Mouse (Mus musculus) liver, embryonic 13.5 days (tissue): ENCODE measurements around the gene Rfpl4. TPM values are rescaled to one million over a fixed set of nuclear protein-coding genes. Genes with fewer than 3 reads are reported as not detected.
A peak's percentile ranks its signal among the peaks of the same experiment; 100 is the strongest.

Experiments used
- ATAC-seq: fragments of 200-750 bp; cut with Nextera tagmentation; 2 replicates; pipeline ENCODE4 v1.8.0; 2017; ENCODE audit warnings: low read depth, mild to moderate bottlenecking, moderate number of reproducible peaks, moderate library complexity
- DNase-seq: peaks from one replicate; pipeline ENCODE4 v3.0.0; 2022
- H3K27ac ChIP-seq: fragments of 300-500 bp; sonication (generic); 2 replicates; pipeline ENCODE4 v1.5.1; 2015; ENCODE audit warnings: moderate library complexity, mild to moderate bottlenecking, inconsistent platforms
- H3K27me3 ChIP-seq: fragments of 300-500 bp; sonication (generic); 2 replicates; pipeline ENCODE4 v1.6.1; 2015; ENCODE audit warnings: mild to moderate bottlenecking, inconsistent platforms
- H3K36me3 ChIP-seq: fragments of 300-500 bp; sonication (generic); 2 replicates; pipeline ENCODE4 v1.6.1; 2015; ENCODE audit warnings: mild to moderate bottlenecking, inconsistent platforms
- H3K4me1 ChIP-seq: fragments of 300-500 bp; sonication (generic); replicated peaks from 2 replicates; pipeline ENCODE4 v1.6.1; 2015; ENCODE audit warnings: inconsistent platforms
- H3K4me2 ChIP-seq: fragments of 300-500 bp; sonication (generic); 2 replicates; pipeline ENCODE4 v1.6.1; 2015; ENCODE audit warnings: inconsistent platforms, mild to moderate bottlenecking, moderate library complexity
- H3K4me3 ChIP-seq: fragments of 300-500 bp; sonication (generic); replicated peaks from 2 replicates; pipeline ENCODE4 v1.5.1; 2015; ENCODE audit warnings: mild to moderate bottlenecking, inconsistent platforms
- H3K9ac ChIP-seq: fragments of 300-500 bp; sonication (generic); 2 replicates; pipeline ENCODE4 v1.6.1; 2015; ENCODE audit warnings: mild to moderate bottlenecking, inconsistent platforms
- H3K9me3 ChIP-seq: fragments of 300-500 bp; sonication (generic); replicated peaks from 2 replicates; pipeline ENCODE4 v1.6.1; 2016; ENCODE audit warnings: inconsistent platforms
- WGBS: fragments of 180-500 bp; shearing (Covaris S2); methylation state at CpG from one replicate; pipeline ENCODE4 v1.1.7; 2015; ENCODE audit not compliant: insufficient replicate concordance; 5-methylcytosine and 5-hydroxymethylcytosine counted together
- polyA plus RNA-seq: library from polyadenylated mRNA; unstranded; fragments of >200 nt; fragmentation: Nextera tagmentation; extraction: Ambion mirVana; gene quantifications from 2 replicates; pipeline ENCODE4 v1.2.1, GENCODE M21; 2015

Gene Rfpl4
- polyA plus RNA-seq, 1 experiment from 2014 or later: not detected

DNA sequence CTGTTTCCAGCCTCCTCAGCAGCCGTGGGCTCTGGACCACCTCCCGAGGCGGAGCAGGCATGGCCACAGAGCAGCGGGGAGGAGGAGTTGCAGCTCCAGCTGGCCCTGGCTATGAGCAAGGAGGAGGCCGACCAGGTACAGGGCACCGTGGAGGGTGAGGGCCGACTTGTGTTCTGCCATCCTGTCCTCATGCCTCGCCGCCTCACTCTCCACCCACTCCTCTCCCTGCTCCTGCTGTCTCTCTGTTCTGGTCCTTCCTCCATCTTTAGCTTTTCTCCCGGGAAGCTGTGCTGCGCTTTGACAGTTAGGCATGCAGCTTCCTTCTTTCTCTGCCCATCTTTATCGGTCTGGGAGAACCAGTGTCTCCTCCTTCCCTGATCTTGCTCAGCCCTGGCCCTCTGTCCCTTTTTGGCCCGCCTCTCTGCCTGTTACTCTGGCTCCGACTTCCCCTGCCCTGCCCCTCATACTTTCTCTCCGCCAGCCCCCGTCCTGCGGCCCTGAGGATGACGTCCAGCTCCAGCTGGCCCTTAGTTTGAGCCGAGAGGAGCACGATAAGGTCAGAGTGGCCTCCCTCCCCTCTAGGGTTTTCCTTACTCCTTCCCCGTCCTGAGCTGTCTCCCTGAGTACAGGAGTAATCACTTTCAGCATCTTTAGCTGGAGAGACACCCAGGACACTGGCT, 23.8 kb downstream of the Rfpl4 start:
- WGBS: 81% methylated on average over 21 of the region's 21 CpGs
- Histone ChIP-seq H3K4me1 (peaks cover 15% of the 10 kb centered on the region; the same call in 1 of the 2 replicates), H3K27ac (no peak overlapping the region), H3K9me3 (no peaks in the 10 kb centered on the region), H3K4me3 (no peak overlapping the region), H3K36me3 (peaks cover 99% of the 10 kb centered on the region), H3K27me3 (no peaks in the 10 kb centered on the region), H3K4me2 (no peak overlapping the region), H3K9ac (no peak overlapping the region)
- no peak for DNase-seq
- no peak for ATAC-seq

- H3K4me3 ChIP-seq: no peak overlapping the region
- H3K27me3 ChIP-seq: no peaks in the 10 kb centered on the region
- H3K4me2 ChIP-seq: no peak overlapping the region
- no peak overlapping the region for H3K9ac ChIP-seq
- peaks cover 20% of the 10 kb centered on the region for H3K4me1 ChIP-seq
- no peak overlapping the region for H3K27ac ChIP-seq
- ATAC-seq (no peak), DNase-seq (no peak)
- WGBS: 78% methylated on average over 6 of the region's 6 CpGs
- peaks cover 99% of the 10 kb centered on the region for H3K36me3 ChIP-seq
- no peaks in the 10 kb centered on the region for H3K9me3 ChIP-seq
Measured at GRCm38 (mm10) chr7:5092381-5092780, 24.4 kb downstream of the Rfpl4 start.

GRCm38 (mm10) chr7:5091008-5091728, 25.6 kb downstream of the Rfpl4 start:
- no peaks in the 10 kb centered on the region for H3K9me3 ChIP-seq
- WGBS: 87% methylated on average over 15 of the region's 15 CpGs
- H3K36me3 ChIP-seq: peaks cover 99% of the 10 kb centered on the region
- no peak overlapping the region for H3K4me3 ChIP-seq
- no peaks in the 10 kb centered on the region for H3K27me3 ChIP-seq
- H3K27ac ChIP-seq: no peak overlapping the region
- DNase-seq (no peak), ATAC-seq (peak; percentile 8; the same call in 1 of the 2 replicates)
- no peak overlapping the region for H3K4me2 ChIP-seq
- H3K4me1 ChIP-seq: peaks cover 31% of the 10 kb centered on the region
- H3K9ac ChIP-seq: no peak overlapping the region

GRCm38 (mm10) chr7:5089853-5090252, 26.9 kb downstream of the Rfpl4 start:
- DNase-seq: no peak
- 93% methylated on average over 15 of the region's 15 CpGs for WGBS
- Histone ChIP-seq H3K36me3 (peaks cover 99% of the 10 kb centered on the region), H3K27me3 (no peaks in the 10 kb centered on the region), H3K4me1 (peaks cover 42% of the 10 kb centered on the region), H3K4me2 (no peak overlapping the region), H3K9me3 (no peaks in the 10 kb centered on the region), H3K4me3 (no peak overlapping the region), H3K27ac (no peak overlapping the region), H3K9ac (no peak overlapping the region)
- ATAC-seq: no peak

- peaks cover 62% of the 10 kb centered on the region for H3K4me1 ChIP-seq
- H3K4me2 ChIP-seq: no peak overlapping the region
- H3K27me3 ChIP-seq: no peaks in the 10 kb centered on the region
- WGBS: 82% methylated on average over 4 of the region's 4 CpGs
- ATAC-seq (no peak), DNase-seq (no peak)
- H3K9me3 ChIP-seq: no peaks in the 10 kb centered on the region
- peaks cover 99% of the 10 kb centered on the region for H3K36me3 ChIP-seq
- H3K27ac ChIP-seq: no peak overlapping the region
- no peak overlapping the region for H3K9ac ChIP-seq
- H3K4me3 ChIP-seq: no peak overlapping the region
Measured at GRCm38 (mm10) chr7:5087886-5088285, 28.9 kb downstream of the Rfpl4 start.

DNA sequence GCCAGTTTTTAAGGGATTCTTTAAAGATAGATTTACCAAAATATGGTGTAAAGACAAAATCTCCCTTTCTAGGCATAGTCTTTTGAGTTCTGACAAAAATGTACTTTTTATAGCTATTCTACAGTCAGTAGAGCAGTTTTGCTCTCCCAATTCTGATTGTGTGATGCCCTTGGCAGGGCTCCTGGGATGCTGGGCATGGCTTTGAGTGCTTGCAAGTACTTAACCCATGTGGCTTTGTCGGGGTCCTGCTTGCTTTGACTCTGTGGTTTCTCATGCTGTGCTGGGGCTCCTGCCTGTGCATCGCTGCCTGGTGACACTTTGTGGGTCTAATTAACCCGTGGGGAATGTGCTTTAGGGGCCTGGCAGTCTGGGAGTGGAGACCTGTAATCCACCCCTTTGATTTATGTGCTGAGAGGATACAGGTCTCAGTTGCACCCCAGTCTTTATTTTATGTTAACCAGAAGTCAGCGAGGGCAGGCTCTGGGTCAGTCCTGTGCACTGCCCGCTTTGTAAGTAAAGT, 29.8 kb downstream of the Rfpl4 start:
- H3K4me1 ChIP-seq: peaks cover 66% of the 10 kb centered on the region
- H3K4me3 ChIP-seq: no peak overlapping the region
- H3K27ac ChIP-seq: no peak overlapping the region
- peaks cover 96% of the 10 kb centered on the region for H3K36me3 ChIP-seq
- no peak overlapping the region for H3K9ac ChIP-seq
- WGBS: 89% methylated on average over 5 of the region's 5 CpGs
- H3K27me3 ChIP-seq: no peaks in the 10 kb centered on the region
- DNase-seq (no peak), ATAC-seq (no peak)
- no peaks in the 10 kb centered on the region for H3K9me3 ChIP-seq
- no peak overlapping the region for H3K4me2 ChIP-seq

DNA sequence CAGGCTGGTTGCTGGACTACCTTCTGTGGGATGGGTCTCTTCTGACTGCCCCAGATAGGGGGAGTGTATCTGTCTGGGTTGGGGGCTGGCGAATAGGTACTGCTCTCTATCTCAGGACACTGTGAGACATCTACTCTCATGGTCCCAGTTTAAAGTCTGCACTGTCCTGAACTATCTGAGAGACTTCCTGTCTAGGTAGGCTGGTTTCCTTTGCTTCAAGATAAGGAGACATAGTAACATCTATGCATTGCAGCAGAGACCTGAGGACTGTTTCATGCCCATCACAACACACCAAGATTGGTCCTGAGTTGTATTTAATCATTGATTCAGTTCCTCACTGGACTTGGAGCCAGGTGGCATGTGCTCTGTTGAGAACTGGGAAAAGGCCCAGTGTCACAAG, 31.2 kb downstream of the Rfpl4 start:
- Histone ChIP-seq H3K4me3 (no peak overlapping the region), H3K9me3 (no peaks in the 10 kb centered on the region), H3K4me1 (peaks cover 68% of the 10 kb centered on the region), H3K4me2 (no peak overlapping the region), H3K27ac (no peak overlapping the region), H3K36me3 (peaks cover 84% of the 10 kb centered on the region), H3K9ac (no peak overlapping the region), H3K27me3 (no peaks in the 10 kb centered on the region)
- 29% methylated on average over 1 of the region's 1 CpGs for WGBS
- DNase-seq: no peak
- ATAC-seq: no peak

- peak overlapping the region; percentile 28 for H3K4me2 ChIP-seq
- ATAC-seq: no peak
- peaks cover 73% of the 10 kb centered on the region for H3K36me3 ChIP-seq
- H3K9me3 ChIP-seq: no peaks in the 10 kb centered on the region
- DNase-seq: no peak
- peaks cover 71% of the 10 kb centered on the region for H3K4me1 ChIP-seq
- H3K27ac ChIP-seq: peak overlapping the region; percentile 32
- 83% methylated on average over 18 of the region's 18 CpGs for WGBS
- peak overlapping the region; percentile 15 for H3K4me3 ChIP-seq
- 0 out of 2 replicates have a peak overlapping the region, but pooled peaks have one; percentile 30 for H3K9ac ChIP-seq
- H3K27me3 ChIP-seq: no peaks in the 10 kb centered on the region
Measured at GRCm38 (mm10) chr7:5083325-5084105, 33.2 kb downstream of the Rfpl4 start.

DNA sequence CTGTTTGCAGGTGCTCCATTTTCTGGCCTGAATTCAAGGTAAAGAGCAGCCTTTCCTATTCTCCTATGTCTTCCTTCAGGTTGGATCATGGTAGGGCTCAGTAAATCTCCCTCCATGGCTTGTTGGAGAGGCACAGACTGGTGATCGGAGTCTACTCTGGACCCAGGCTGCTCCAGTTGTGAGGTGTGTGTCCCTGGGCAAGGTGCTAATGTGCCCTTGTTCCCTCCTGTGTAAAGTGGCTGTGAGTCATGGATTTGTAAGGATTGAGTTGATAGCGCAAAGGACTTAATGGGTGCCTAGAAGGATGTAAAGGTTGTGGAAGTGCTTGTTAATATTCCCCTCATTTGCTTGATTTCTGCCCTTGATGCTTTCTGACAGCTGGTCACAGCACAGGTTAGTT, 34.8 kb downstream of the Rfpl4 start:
- Histone ChIP-seq H3K4me3 (peak overlapping the region; percentile 90), H3K27ac (peak overlapping the region; percentile 95), H3K9ac (peak overlapping the region; percentile 98), H3K27me3 (no peaks in the 10 kb centered on the region), H3K9me3 (no peaks in the 10 kb centered on the region), H3K4me1 (peaks cover 69% of the 10 kb centered on the region), H3K36me3 (peaks cover 73% of the 10 kb centered on the region), H3K4me2 (peak overlapping the region; percentile 84)
- DNase-seq (no peak), ATAC-seq (no peak)
- WGBS: 80% methylated on average over 2 of the region's 2 CpGs

GRCm38 (mm10) chr7:5081241-5081640, 35.5 kb downstream of the Rfpl4 start:
- H3K27ac ChIP-seq: peak overlapping the region; percentile 95
- H3K4me2 ChIP-seq: peak overlapping the region; percentile 84
- peaks cover 73% of the 10 kb centered on the region for H3K36me3 ChIP-seq
- WGBS: 16% methylated on average over 6 of the region's 6 CpGs
- H3K4me1 ChIP-seq: peaks cover 71% of the 10 kb centered on the region
- no peaks in the 10 kb centered on the region for H3K27me3 ChIP-seq
- no peaks in the 10 kb centered on the region for H3K9me3 ChIP-seq
- DNase-seq: peak; percentile 66
- peak overlapping the region; percentile 98 for H3K9ac ChIP-seq
- H3K4me3 ChIP-seq: peak overlapping the region; percentile 90
- peak; percentile 56 for ATAC-seq

DNA sequence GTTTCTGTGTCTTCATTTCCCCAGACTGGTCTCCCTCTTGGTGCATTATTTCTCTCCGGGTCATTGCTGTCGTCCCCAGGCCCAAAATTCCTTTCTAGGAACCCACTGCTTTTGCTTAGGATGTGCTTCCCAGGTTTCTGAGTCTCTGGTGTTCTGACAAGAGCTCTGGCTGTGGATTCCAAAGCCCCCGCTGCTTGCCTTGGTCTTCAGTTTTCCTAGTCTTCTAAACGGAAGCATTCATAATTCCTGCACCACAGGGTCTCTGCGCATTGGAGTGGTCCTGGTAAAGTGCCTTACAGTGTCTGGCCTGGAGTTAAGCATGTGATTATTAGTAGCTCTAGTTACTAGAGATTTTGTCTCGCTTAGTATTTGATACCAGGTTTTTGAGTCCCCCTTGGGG, 35.9 kb downstream of the Rfpl4 start:
- no peak for ATAC-seq
- no peak for DNase-seq
- 6% methylated on average over 6 of the region's 6 CpGs for WGBS

More for the DNA sequence above, 35.9 kb downstream of the Rfpl4 start:
- peak overlapping the region; percentile 84 for H3K4me2 ChIP-seq
- no peaks in the 10 kb centered on the region for H3K9me3 ChIP-seq
- no peaks in the 10 kb centered on the region for H3K27me3 ChIP-seq
- peak overlapping the region; percentile 90 for H3K4me3 ChIP-seq
- H3K4me1 ChIP-seq: peaks cover 71% of the 10 kb centered on the region
- H3K27ac ChIP-seq: peak overlapping the region; percentile 95
- H3K9ac ChIP-seq: peak overlapping the region; percentile 98
- H3K36me3 ChIP-seq: peaks cover 72% of the 10 kb centered on the region
